Mouse (Mus musculus): ENCODE measurements at regions not wholly inside any gene's neighbourhood (a gene's known extent, or its start where the extent isn't known, plus 50 kb on each side); places are given as distances from the start of the nearest gene placed in this dataset.

DNA sequence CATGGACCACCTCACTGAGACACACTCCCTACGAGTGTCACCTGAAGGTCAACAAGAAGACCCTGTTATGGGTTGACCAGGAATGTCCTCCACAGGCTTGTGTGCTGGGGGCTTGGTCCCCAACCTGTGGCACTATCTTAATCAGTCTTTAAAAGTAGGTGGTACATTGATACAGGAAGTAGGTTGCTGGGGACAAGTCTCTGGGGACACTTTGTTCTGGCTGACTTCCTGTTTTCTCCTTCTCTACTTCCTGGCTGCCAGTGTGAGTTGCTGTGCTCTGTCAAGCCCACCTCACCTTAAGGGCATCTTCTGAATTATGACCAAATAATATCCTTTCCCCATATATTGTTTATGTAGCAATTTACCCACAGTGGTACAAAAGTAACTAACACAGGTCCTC is 96.1 kb downstream of the Cct6b start:
- in situ Hi-C loops (cut with MboI; ENCODE audit: low sequenced_read_pairs), result no loop called here

DNA sequence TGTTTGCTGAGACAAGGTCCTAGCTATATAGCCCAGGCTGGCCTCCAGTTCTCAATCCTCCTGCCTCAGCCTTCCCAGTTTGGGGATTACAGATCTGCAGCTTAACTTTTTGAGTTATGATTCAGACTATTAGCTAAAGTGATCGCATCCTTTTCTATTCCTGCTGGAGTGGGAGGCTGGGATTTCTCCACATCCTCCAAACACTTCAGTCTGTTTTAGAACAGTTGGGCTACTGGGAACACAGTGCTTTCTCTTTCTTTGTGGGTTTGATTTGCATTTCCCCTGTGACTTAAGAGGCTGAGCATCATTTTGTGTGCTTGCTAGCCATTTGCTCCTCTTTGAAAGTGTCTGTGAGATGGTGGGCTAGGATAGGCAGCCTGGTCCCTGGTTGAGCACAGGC is 100.0 kb downstream of the Cct6b start:
- in situ Hi-C loops (cut with MboI; ENCODE audit: low sequenced_read_pairs), result no loop called here

DNA sequence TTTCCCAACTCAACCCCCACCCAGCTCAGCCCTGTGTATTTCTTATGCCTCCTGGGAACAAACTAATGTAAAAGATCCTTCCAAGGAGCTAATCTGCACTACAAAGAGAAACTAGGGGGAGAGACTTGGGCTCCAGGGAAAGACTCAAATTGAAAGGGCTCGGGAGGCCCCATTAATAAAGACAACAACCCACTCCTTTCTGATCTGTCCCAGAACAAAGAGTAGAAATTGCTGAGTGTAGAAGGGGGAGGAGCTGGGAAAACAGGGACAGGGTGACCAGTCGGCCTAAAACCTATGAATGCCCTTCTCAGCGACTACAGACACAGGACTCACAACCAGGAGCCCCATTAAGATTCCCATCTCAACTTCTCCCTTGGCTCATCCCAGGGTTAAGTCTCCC is 102.0 kb downstream of the Cct6b start:
- in situ Hi-C loops (cut with MboI; ENCODE audit: low sequenced_read_pairs), result no loop called here

DNA sequence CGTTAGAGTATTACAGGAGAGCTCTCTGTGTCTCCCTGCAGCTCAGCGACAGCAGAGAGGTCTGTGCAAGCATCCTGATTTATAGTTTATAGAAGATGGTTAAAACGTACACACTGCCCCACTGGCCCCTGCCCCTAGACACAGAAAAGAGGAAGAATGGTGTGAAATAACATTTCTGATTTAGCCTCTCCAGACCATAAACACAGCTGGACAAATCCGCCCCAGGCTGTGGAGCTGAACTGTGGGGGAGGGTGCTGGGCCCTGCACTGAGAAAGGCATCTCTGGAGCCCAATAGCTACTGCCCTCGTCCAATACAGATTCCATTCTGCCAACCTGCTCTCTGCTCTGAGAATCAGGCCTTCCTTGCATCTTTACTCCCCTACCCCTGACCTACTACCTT is 112.4 kb downstream of the Cct6b start:
- in situ Hi-C loops (cut with MboI; ENCODE audit: low sequenced_read_pairs), result no loop called here

DNA sequence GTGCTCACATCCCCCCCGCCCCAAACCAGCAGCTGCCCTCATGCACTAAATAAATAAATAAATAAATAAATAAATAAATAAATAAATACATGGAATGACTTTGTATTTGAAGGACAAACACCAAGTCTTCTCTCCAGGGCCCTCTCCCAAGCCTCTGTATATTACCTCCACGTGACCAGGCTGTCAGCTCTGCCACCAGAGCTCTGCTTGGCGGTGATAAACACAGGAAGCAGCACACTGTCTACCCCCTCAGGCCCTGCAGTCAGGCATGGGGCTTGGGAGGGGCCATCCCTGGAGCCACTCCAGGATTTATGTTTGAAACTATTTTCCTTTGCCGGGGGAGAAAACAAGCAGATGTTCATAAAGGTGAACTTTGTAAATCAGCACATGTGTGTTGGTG is 125.6 kb downstream of the Cct6b start:
- in situ Hi-C loops (cut with MboI; ENCODE audit: low sequenced_read_pairs), result no loop called here

DNA sequence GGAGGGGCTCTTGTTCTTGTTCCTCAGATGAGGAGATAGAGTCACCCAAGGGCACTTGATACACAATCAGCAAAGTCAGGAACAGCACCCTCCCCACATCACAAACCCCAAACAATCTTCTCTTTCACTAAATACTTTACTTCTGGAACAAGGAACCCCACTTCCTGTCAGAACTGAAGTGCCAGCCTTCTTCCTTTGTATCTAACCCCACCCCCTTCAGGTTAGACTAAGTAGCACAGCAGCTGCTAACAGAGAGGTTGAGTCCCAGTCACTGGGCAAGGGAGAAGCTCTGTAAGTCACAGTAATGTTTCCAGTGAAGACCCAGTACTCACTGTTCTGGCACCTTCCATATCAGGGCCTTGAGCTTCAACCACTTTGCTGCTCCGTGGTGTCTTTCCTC is 131.9 kb downstream of the Cct6b start:
- in situ Hi-C loops (cut with MboI; ENCODE audit: low sequenced_read_pairs), result no loop called here

DNA sequence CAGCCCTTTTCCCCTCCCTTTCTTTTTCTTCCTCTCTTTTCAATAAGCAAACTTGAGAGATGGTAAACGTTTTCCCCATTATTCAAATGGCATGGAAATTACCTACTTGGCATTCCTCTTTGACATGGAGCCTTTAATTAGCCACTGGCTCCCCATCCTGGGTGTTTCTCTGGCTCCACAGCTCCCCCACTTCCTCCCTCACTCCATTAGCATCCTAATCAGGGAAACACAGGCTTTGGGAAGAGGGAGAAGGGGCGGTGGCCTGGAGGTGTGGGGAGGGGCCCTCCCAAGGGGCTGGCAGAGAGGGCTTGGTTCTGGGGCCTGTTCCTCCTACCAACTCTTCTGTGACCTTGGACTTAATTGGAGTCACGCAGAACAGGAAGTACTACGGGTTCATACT is 132.7 kb downstream of the Cct6b start:
- in situ Hi-C loops (cut with MboI; ENCODE audit: low sequenced_read_pairs), result no loop called here

DNA sequence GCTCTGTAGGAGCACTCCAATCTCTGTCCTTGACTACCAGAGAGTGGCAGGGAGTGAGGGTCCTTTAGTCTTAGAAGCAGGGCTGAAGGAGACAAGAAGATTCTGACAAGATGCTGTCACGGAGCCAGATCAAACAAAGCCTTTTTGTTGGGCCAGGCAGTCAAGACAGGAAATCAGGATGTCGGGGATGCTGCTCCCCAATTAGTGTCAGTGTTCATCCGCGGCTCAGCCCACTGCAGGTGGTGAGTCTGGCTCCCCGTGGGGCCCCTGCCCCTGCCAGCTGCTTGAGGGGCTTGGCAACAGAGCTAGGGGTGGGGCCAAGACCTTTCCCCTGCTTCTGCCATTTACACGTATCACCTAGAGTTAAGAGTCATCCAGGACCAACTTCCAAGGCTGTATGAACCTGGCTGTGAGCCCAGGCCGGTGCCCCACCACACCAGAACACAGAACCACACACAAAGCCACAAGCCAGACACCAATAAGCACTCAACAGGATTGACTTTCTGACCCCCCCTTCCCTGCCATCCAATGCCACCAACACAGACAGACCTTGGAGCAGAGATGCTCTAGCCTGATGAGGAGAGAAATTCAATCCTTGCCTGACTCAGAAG is 137.5 kb downstream of the Cct6b start:
- in situ Hi-C loops (cut with MboI; ENCODE audit: low sequenced_read_pairs), result loop anchor here (10.0 kb wide), 1 partner anchor 258 kb away; no protein-coding TSS in a partner anchor

DNA sequence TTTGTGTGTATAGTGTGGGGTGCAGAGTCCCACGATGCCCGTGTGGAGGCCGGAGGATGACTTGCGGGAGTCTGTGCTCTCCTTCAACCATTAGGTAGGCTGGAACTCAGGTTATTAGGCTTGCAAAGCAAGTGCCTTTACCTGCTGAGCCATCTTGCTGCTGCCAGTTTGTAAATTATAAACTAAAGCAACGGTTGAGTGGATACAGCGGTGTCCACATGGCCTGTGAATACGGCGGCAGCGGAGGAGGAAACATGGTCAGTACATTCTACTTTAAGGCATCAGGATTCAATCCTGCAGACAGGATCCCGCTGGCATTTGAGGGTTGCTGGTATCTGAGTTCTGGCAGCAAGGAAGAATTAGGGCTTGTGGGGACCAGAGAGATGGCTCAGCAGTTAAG is 143.1 kb downstream of the Cct6b start:
- in situ Hi-C loops (cut with MboI; ENCODE audit: low sequenced_read_pairs), result loop anchor here (10.0 kb wide), 1 partner anchor 264 kb away; no protein-coding TSS in a partner anchor

DNA sequence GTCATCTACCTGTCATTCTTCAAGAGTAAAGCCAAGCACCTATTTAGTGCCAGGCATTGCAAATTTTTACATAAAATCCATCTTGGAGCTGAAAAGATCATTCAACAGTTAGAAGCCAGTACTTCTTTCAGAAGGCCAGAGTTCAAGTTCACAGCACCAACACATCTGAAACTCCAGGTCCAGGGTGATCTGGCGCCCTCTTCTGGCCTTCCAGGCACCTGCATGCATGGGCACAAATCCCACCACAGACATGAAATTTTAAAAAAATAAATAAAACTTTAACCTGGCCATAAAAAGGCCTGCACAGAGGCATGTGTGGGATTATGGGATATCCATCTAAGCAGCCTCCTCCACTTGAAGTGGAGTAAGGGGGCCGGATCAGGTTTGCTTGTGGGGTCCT is 144.7 kb downstream of the Cct6b start:
- in situ Hi-C loops (cut with MboI; ENCODE audit: low sequenced_read_pairs), result no loop called here

DNA sequence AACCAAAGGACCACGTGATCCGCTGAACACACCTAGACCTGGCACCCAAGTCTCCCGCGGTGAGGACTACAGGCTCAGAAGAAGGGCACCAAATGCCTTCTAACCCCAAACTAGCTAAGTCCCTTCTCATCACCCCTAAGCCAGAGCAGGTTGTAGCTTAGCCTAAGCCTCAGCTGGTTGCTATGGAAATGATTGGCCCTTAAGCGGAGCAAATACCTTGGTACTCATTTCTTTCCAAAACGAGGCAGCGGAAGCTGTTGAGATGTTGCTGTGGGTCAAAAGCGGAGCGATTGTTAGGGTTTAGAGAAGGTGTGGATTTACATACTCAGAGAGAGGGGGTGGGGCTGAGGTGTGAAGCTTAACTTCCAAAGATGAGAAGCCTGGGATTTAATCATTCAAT is 145.7 kb downstream of the Cct6b start:
- in situ Hi-C loops (cut with MboI; ENCODE audit: low sequenced_read_pairs), result no loop called here

DNA sequence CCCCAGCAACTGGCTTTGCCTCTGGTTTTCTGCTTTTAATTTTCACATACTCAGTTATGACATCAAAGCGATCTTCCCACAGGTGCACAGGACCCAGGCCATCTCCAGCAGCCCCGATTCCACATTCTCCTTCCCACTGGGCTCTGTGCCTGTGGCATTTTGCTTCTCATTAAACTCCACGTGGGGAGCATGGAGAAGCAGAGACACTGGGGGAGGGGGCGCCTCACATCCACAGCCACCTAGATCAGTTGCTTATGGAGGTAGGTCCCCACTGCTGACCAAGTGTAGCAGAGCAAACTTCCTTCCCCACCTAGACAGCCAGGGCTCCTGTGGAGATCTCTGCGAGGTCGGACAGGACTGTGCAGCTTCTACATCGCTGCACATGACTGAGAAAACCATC is 147.3 kb downstream of the Cct6b start:
- in situ Hi-C loops (cut with MboI; ENCODE audit: low sequenced_read_pairs), result no loop called here

DNA sequence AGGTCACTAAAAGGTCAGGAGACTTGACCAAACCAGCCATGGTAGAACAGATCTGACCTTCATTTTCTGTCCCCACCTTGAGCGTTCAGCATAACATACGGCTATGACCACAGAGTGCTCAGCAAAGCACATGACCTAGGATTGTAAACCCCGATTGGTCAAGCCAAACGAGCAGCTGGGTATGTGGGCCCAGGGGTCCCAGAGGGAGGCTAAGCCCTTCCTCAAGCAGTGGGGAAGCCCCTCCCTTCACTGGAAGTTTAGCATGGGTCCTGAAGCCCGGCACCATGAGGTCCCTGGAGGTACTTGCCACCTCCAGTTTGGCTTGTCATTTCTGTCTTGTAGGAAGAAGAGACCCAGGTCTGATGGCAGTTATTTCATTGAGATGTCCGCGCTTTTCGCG is 149.8 kb downstream of the Cct6b start:
- in situ Hi-C loops (cut with MboI; ENCODE audit: low sequenced_read_pairs), result no loop called here

DNA sequence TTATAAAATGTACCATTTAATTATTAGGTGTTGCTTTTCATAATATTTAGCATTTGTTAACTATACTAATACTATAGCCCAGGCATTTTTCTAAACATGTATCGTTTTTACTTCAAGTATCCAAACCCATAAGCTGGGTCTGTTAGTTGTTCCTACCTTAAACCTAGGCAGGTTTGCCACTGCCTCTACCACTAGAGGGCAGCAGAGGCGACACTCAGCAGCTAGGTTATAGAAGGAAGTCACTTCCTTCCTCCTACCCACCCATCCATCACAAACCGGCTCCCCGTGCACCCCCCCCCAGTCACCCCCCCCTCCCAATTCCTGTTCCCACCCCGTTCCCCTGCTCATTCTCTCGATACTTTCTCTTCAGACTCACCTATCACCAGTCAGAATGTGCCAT is 150.6 kb downstream of the Cct6b start:
- in situ Hi-C loops (cut with MboI; ENCODE audit: low sequenced_read_pairs), result no loop called here

DNA sequence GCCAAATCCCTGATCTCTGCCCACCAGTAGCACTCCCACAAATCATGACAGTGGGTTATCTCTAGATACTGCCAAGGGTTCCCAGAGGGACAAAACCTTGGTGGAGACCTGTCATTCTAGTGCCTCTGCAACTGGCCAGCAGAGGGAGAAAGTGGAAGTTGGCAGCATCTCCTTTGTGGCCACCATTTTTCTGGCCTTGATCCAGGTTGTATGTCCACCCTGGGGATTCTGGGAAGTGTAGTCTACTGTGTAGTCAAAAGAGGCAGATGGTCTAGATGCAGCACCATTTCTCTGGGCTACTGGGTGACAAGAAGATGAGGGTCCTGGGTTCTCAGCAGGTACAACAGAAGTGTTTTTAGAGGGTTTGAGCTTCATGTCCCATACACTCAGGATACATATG is 152.1 kb downstream of the Cct6b start:
- in situ Hi-C loops (cut with MboI; ENCODE audit: low sequenced_read_pairs), result no loop called here

DNA sequence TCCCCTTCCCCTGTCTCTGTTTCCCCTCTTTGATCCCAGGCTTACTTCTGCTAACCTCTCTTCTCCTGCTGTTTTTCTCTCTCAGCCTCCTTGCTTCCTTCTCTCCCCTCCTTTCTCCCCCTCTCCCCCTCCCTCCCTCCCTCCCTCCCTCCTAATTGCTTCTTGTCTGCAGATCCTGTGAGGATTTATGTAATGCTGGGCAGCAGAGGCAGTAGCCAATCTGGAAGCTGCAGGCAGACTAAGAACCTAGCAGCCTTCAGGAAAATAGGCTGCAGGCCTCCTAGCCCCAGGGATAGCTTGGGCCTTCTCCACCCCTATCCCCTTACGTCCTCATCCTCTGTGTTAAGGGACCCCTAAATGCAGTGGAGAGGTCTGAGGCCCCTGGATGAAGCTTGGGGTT is 155.2 kb downstream of the Cct6b start:
- in situ Hi-C loops (cut with MboI; ENCODE audit: low sequenced_read_pairs), result no loop called here

DNA sequence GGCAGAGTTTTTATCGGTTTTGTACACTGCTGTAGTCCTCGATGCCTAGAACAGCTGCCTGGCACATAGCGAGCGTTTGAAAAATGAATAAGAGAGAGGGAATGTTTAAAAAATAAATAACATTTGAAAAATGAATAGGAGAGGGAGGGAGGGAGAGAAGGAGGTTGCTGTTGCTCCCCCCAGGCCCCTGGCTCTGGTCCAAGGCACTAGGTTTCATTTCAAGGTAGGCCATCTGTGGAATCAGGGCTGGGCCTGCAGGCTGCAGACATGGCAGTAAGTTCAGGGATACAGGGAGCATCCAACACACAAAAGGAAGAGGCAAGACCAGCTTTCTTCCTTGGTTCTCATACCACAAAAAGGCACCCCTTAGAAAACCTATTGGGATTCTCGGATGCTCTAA is 156.5 kb downstream of the Cct6b start:
- in situ Hi-C loops (cut with MboI; ENCODE audit: low sequenced_read_pairs), result no loop called here

DNA sequence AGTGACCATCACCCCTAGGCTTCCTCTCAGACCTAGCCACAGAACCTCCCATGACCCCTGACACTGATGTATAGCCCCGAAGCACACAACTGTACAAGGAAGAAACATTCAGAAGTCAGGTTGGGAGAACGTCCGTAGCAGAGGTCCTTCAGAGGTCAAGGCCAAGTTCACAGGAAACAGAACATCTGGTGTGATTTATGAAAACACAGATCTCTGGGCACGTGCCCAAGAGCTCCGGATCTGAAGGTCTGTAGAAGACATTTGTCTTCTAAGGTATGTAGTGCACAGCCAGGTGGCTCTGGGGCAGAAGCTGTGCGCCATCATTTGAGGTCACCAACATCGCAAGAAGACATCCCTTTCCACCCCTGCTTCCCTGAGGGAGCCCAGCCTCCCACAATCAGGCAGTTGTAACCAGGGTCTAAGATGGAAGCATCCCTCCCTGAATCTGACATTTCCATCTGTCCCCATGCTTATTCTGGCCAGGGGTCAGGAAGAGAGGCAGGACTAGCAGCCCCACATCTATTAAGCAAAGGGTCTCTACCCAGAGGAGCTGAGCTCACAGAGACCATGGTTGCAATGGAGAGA is 159.8 kb downstream of the Cct6b start:
- in situ Hi-C loops (cut with MboI; ENCODE audit: low sequenced_read_pairs), result no loop called here

DNA sequence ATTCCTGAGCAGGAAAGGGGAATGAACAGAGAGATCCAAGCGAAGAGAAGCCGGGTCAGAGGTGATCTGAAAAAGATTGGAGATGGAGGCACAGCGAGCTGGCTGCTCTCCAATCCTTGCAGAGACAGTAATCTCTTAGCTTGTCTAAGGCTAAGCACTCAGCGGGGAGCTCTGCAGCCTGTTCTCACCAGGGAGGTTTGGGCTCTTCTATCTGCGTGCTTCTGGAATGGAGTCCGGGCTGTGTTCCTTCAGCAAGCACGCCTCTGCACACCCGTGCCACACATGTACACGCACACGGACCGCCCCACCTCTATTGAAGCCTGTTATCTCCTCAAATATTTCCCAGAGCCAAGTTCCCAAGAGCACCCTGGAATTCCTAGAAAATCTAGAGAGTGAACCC is 161.3 kb downstream of the Cct6b start:
- in situ Hi-C loops (cut with MboI; ENCODE audit: low sequenced_read_pairs), result no loop called here

DNA sequence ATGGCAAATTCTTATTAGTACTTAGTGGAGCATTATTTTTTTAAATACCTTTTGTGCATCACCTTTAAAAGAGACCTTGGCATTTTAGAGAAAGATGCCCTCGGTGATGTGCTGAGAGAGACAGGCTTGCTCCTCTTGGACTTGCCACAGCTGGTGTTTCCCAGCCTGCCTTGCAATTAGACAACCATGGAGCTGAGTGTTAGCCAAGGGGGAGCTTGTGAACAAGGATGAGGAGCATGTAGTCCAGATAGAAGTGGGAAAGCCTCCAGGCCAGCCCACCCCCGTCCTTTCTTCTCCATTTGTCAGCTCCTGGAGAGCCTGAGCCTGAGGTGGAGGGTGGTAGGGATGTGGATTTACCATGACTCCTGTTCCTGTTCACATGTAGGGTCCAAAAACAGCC is 161.9 kb downstream of the Cct6b start:
- in situ Hi-C loops (cut with MboI; ENCODE audit: low sequenced_read_pairs), result no loop called here

DNA sequence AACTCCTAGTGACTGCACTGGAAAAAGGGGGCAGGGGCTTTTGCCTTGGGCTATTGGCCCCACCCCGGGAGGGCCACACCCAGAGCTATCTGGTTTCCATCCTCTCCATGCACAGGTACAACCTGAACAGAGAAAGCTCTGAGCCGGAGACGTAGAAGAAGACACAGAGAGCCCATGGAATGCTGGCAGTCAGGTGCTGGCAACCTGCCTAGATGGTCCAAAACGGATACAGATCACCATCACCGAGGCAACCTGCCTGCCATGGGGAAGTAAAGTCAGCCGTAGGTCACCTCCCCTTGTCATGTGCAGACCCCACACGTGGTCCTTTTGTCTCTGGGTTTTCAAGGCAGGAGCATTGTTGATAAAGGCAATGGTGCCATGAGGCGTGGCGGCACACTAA is 164.0 kb downstream of the Cct6b start:
- in situ Hi-C loops (cut with MboI; ENCODE audit: low sequenced_read_pairs), result no loop called here

DNA sequence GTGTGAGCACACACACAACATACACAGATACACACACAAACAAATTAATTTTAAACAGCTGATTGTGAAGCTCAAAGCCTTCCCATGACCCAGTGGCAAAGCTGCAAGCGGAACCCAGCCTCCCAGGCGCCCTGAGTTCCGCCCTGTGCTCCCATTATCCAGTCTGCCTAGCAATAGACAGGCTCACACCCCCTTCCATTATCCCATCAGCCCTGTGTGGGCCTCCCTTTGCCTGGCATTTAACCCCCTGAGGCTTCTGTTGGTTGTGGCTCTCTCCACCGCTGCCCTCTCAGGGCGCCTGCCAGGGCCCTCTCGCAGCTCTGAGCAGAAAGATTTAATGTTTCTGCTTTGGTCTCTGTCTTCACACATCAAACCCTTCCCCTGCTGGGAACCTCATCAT is 166.4 kb downstream of the Cct6b start:
- in situ Hi-C loops (cut with MboI; ENCODE audit: low sequenced_read_pairs), result no loop called here

DNA sequence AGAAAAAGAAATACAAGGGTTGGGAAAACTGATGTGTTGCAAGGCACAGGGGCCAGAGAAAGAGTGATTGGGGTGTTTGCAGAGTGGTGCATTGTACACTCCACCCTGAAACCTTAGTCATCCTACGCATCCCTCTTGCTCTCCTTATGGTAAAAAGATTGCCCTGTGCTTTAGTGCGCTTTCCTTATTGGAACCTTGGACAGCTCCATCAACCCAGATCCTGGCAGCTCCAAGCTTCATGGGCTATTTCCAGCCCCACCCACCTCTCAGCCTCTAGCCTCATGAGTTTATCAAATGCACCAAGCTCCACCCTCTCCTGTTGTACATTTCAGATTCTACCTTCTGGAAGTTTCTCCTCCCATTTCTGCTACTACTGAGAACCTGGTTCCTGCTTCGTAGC is 167.3 kb downstream of the Cct6b start:
- in situ Hi-C loops (cut with MboI; ENCODE audit: low sequenced_read_pairs), result no loop called here
